Mouse (Mus musculus) left cerebral cortex, adult 9 months (tissue): ENCODE results near the gene Clcn2.
"Not testable (repeated sequence)": the region's sequence is repeated elsewhere in the genome, so short reads cannot be mapped to it uniquely, and the experiment has no call there.

ENCODE experiments used
- DNase-seq, 2 experiments: peaks; one replicate each; pipeline ENCODE4 v3.0.0; 2022; ENCODE audit warnings: low spot score in 2 of 2

Gene Clcn2

DNA sequence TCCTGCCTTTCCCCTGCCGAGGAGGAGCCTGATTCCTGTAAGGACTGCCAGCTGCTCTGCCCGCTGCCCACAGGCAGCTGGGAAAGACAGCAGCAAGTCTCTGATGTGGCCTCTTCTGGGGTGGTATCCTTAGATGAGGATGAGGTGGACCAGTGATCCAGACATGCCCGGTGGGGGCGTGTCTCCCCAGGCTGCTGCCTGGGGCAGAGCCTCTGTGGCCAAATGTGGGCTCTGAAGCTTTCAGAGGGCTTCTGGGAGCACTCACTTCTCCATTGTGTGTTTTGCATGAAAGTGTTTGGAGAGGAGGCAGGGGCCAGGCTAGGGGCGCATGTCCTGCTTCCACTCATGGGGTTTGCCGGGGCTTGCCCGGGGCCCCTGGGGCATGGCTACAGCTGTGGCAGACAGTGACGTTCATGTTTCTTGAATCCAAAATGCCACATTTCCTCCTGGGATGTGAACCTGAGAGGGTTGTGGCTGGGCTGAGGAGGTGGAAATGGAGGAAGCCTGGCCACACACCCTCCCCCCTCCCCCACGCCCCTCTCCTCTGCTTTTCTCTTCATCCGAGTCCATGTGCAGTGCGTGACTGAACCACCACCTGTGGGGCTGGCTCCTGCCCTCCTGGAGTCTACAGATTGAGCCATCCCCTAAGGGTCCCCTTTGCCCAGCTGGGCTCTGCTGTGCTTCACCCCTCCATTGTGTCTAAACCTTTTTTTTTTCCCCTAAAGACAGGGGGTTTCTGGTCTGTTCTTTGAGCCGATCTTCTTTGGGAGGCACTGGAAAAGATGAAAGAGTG is 15.6 kb downstream of the Clcn2 start:
- DNase-seq: no peak

DNA sequence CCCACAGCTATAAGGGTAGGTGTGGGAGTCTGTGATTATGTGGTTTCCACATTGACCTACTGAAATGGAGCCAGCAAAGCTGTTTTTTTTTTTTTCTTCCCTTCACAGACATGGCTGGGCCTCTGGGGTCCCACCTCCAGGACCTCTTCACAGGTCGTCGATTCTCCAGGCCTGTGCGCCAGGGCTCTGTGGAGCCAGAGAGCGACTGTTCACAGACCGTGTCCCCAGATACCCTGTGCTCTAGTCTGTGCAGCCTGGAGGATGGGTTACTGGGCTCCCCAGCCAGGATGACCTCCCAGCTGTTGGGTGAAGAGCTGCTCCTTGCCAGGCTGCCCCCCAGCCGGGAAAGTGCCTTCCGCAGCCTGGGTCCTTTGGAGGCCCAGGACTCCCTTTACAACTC is 16.2 kb downstream of the Clcn2 start:
- DNase-seq: no peak

DNA sequence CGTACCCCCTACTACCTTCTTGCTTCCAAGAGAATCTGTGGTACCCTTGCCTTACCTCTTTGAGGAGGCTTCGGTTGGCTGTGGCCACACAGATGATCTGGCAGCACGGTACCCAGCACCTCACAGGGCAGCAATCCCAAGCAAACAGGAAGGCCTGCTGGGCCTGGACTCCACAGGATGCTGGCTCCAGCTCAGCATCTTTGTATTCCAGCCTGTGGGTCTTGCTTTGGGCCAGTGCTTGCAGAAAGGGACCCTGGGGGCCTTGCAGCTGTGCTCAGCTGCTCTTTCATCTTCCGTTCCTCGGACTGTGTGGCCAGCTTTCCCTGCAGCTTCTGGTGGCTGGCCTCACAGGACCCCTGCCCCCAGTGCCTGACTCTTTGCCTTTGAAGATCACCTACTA is 17.5 kb downstream of the Clcn2 start:
- no peak for DNase-seq

DNA sequence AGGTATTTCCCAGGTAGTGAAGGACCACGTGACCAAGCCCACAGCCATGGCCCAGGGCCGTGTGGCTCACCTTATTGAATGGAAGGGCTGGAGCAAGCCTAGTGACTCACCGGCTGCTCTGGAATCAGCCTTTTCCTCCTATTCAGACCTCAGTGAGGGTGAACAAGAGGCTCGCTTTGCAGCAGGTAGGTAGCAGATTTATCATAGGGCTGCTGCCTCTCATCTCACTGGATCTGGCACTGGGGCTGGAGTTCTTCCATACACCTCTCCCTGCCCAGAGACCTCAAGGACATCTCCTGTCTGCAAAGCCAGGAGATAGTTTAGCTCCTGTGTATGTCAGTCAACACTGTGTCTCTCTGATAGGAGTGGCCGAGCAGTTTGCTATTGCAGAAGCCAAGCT is 18.3 kb downstream of the Clcn2 start:
- no peak for DNase-seq

DNA sequence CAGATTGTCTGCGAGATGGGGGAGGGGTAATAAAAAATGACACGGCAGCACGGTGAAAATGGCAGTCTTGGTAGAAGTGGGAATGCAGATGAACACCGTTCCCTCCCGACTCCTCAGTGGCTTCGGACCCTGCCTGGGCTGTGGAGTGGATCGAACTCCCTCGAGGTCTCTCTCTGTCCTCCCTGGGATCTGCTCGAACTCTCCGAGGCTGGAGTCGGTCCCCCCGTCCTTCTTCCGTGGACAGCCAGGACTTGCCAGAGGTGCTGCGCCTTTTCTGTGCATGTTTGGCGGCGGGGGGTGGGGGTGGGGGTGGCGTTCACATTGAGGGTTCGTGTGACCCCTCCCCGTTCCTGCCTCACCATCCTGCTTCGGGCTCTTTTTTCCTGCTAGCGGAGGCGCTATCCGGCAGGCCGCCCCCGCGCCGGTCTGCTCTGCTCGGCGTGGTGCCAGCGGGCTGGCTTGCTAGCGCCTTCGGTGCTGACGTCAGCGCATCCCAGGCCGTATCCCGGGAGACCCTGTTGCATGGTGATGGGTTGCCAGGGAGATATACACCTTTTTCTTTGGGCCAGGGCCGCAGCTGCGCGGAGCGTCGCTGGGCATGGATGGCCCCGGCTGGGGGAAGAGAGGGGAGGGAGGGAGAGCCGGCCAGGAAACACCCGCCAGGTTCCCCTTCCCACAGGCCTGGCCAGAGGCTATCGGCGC is 21.8 kb downstream of the Clcn2 start:
- DNase-seq: peak; percentile 90 to 97

DNA sequence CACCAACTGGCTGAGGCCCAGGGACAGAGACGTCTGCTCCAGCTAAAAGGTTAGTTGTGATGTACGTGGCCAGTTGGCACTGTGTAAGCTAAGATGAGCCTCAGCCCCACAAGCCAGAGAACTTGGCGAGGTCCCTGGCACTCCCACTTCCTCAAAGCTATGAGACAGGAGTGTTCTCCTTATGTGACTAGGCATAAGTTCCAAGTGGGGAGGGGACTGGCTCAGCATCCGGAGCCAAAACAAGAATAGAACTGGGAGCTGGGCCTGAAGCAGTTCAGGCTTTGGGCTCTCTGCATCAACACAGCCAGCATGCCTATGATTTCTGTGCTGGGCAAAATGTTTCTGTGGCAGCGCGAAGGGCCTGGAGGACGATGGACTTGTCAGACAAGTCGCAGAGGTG is 22.8 kb downstream of the Clcn2 start:
- peak in 1 of 2 experiments; percentile 89 for DNase-seq

DNA sequence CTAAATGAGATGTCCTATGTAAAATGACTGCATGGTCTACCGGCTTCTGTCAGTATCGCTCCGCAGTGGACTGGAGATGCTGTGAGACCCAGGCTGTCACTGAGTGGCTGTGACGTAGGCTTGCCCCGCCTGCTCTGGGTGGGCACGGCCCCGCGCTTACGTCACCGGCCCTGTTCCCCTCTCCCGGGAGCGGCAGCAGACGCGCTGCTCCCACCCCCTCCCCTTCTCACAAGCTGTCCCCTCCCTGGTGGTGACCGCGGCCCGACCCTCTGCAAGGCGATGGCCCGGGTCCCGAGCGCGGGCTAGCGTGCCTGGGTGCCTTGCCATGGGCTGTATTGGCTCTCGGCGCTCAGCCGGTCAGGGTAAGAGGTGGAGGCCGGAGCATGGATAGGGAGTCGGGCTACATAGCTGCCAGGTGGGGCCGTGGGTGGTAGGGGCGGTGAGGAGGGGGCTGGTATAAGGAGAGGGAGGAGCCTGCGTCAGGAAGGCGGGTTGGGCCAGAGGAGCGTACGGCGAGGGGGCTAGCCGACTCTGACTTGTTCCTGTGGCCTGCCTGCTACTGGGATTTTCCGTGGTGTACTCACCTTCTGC is 24.3 kb downstream of the Clcn2 start, which contains the start of gene Fam131a:
Fam131a (plus strand) TSS at position 131 of the 591 bp plus-strand sequence.
- peak; percentile 86 to 96 for DNase-seq

DNA sequence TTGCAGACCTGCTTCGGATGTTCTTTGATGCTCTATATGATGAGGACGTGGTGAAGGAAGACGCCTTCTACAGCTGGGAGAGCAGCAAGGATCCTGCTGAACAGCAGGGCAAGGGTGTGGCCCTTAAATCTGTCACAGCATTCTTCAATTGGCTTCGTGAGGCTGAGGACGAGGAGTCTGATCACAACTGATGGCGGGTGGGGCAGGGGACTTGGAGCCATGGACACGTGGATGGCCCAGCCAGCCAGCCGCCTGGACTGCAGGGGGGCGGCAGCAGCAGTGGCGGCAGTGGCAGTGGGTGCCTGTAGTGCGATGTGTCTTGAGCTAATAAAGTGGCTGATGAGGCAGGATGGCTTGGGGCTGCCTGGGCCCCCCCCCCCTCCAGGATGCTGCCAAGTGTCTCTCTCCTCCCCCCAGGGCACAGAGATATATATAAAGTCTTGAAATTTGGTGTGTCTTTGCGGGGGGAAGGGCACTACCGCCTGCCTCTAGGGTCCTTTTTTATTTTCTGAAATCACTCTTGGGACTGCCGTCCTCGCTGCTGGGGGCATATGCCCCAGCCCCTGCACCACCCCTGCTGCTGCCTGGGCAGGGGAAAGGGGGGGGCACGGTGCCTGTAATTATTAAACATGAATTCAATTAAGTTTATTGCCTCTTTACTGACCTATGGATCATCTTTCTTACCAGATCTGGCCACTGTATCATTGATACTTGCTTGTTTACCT is 25.1 kb downstream of the Clcn2 start:
- DNase-seq: no peak

DNA sequence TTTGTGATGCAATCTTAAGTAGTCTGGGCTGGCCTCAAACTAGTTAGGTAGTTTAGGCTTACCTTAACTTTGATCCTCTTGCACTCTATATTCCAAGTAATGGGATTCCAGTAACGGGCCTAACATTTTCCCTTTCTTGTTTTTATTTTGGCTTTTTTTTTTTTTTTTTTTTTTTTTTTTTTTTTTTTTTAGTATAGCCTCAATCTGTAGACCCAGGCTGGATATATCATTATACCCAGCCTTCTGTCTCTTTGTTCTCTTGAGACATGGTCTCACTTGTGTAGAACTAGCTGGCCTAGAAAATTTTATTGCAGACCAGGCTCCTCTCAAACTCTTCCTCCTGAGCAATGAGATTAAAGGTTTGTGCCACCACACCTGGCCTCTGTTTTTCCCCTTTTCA is 25.9 kb downstream of the Clcn2 start:
- DNase-seq: no peak

DNA sequence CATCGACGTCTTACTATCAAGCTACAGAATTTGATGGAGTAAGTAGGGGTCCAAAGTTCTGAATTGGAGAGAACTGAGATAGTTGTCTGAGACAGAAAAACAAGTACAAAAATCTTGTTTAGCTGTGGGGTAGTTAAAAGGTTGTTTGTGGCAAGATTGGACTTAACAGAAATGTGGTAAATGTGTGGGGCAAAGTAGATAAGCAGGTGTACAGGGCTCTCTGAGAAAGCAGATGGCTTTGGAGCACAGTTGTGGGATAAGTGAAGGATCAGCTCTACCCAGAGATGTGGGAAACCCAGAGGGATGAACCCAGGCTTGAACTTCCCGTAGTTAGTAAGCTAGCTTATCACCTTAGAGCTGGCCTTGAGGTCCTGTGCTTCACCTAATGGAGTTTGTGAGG is 26.8 kb downstream of the Clcn2 start:
- DNase-seq: no peak

DNA sequence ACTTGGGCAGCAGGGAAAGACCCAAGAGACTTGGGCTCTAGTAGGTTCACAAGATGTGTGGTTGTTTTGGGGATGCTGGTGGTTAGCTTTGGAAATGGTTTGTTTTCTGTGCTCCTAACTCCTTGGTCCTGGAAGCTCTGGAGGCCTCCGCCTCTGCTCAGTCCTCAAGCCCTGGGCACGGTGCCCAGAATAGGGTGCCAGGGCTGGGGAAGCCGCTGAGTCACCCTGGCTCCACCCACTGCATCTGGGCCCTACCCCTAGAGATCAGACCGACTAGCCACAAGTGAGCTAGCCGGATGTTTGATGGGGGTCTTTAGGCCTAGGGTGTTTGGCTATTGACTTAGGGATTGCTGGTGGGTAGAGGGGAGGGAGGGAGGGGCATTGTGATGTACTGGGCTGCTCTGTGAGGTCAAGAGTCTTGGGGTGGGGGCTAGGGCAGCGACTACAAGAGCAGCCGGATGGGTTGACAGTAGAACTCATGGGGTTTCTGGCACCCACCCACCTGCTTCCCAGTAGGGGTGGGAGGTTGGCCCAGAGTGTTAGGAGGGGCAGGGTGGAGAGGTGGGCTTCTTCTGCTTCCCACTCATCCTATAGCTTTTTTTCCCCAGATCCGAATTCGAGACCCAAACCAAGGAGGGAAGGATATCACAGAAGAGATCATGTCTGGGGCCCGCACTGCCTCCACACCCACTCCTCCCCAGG is 39.4 kb downstream of the Clcn2 start:
- DNase-seq: peak in 1 of 2 experiments; percentile 81

DNA sequence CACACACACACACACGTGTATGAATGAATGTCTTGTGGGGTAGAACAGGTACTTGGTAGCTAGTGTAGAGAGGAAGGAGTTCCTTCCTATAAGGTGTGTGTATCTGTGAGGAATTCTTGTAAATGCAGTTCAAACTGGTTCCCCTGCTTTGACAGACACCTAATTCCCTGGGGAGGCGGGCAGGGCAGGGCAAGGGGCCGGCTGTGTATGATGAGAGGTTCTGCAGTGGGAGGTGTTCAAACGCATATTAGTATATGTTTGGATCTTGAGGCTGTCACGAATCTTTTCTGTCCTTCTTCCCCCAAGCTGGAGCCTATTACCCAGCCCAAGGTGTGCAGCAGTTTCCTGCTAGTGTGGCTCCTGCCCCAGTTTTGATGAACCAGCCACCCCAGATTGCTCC is 40.2 kb downstream of the Clcn2 start:
- DNase-seq: no peak

DNA sequence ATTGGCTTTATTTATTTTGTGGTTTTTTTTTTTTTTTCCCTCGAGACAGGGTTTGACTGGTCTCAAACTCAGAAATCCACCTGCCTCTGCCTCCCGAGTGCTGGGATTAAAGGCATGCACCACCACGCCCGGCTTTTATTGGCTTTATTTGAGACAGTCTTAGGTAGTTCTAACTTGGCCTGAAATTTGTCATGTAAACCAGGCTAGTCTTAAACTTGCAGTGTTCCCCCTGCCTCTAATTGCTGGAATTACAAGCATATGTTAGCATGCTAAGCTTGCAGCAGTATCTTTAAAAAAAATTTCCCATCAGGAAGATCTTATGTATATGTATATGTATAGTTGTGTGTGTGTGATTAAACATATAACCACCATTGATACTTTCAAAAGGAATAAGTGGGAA is 40.8 kb downstream of the Clcn2 start:
- no peak for DNase-seq

DNA sequence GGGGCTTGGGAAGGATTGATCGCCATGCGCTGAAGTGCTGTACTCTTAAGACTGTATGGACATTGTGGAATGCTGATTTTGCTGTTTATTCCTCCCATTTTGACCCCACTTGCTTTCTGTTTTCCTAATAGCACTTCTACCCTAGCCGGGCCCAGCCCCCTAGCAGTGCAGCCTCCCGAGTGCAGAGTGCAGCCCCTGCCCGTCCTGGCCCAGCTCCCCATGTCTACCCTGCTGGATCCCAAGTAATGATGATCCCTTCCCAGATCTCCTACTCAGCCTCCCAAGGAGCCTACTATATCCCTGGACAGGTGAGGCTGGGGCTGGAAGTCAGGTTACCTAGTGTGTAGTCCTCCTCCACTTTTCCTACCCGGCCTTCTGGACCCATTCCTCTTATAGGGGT is 42.3 kb downstream of the Clcn2 start:
- DNase-seq: no peak

DNA sequence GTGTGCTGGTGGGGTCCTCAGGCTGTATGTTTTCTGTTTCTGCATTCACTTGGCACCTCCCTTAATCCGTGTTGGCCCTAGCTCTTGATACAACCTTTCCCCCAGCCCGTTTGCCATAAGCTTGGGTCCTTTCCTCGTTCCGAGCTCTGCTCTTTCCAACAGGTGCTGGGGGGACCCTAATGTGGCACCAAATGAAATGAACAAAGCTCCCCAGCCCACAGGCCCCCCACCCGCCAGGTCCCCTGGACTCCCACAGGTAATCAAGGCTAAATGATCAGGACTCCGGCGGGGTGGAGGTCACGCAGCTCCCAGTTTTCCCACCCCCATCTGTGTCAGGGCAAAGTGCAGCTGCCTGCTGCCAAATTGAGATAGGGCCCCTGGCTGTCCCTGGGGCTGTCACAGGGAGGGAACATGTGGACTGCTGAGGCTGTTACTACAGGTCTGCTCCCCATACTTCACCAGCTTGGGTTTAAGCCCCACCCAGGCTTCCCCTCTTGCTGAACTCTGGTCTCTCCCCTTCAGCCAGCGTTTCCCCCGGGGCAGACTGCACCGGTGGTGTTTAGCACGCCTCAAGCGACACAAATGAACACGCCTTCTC is 43.7 kb downstream of the Clcn2 start:
- DNase-seq: no peak

DNA sequence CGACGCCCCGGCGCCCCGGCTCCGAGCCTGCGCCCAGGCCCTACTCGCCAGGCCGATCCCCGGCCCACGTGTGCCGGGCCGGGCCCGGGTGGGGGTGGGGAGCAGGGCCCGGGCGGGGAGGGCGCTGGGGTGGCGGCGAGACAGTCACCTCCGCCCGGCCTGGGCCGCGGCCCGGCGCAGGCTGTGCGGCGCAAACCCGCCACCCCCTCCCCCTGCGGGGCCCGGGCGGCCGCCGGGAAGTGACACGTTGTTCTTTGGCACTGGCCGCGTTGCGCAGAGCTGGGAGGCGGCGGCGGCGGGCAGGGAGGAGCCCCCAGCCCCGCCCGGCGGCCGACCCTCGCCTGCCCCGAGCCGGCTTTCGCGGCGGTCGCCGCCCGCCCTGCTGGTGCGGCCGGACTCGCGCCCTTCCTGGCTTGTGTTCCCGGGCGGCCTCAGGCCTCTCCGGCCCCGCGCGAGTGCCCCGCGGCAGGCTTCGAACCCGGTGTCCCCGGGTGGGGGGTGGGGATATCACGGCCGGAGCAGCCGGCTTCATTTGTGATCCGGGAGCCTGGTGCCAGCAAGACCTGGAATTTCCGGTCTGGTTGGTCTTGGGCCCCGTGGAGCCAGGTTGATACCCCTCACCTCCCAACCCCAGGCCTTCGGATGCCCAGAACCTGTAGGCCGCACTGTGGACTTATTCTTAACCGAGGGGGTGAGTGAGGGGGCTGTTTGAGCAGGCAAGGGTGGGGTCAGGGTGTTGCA is 44.4 kb downstream of the Clcn2 start:
- DNase-seq: no peak

DNA sequence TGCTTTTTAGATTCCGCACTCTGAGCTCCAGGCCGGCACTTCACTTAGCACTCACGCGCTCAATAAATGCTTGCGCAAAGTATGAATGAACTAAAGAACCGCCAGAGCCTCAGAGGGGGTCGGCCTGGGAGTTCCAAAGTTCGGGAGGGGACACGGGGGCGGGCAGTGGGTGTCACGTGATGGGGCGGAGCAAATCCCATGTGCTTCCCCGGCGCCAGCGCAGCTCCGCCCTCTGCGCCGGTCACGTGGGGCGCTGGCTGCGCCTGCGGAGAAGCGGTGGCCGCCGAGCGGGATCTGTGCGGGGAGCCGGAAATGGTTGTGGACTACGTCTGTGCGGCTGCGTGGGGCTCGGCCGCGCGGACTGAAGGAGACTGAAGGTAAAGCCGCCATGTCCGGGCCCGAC is 45.0 kb downstream of the Clcn2 start:
- peak; percentile 92 to 96 for DNase-seq

DNA sequence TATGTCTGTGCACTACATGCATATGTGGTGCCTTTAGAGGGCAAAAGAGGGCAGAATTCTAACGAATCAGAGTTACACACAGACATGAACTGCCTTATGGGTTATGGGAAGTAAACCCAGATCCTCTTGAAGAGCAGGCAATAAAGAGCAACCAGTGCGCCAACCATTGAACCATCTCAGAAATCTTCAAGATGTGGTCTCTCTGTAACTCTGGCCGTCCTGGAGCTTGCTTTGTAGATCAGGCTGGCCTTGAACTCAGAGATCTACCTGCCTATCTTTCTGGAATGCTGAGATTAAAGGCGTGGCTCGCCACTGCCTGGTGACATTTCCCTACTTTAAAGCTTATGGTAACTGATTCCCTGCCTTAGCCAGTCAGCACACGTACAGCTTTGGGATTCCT is 45.7 kb downstream of the Clcn2 start:
- DNase-seq: no peak

DNA sequence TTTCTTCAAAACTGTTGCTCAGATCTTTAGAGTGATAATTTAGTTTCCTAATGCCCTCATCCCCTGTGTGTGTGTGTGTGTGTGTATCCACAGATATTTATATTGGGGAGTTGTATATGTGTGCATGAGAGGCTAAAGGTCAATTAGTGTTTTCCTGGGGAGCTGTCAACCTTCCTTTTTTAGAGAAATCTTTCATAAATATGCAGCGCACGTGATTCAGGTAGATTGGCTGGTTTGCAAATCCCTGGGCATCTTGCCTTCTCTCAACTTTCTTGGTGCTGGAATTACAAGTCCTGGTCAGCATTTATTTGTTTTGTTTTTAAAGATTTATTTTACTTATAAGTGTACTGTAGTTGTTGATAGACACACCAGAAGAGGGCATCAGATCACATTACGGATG is 47.3 kb downstream of the Clcn2 start:
- DNase-seq: no peak

DNA sequence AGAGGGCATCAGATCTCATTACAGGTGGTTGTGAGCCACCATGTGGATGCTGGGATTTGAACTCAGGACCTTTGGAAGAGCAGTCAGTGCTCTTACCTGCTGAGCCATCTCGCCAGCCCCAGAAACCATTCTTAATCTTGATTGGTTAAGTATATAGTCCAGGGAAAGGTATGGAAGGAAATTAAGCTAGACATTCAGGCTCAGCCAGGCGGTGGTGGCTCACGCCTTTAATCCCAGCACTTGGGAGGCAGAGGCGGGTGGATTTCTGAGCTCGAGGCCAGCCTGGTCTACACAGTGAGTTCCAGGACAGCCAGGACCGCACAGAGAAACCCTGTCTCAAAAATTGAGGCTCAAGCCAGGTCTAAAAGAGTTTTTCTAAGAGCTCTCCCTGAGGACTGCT is 49.5 kb downstream of the Clcn2 start, which contains the start of gene Eif4g1:
Eif4g1 (plus strand) TSS at position 301 of the 400 bp plus-strand sequence.
- DNase-seq: not testable (repeated sequence)
